Comparison of ENCODE assay signal across 8 mouse cellular contexts in the genomic region with DNA sequence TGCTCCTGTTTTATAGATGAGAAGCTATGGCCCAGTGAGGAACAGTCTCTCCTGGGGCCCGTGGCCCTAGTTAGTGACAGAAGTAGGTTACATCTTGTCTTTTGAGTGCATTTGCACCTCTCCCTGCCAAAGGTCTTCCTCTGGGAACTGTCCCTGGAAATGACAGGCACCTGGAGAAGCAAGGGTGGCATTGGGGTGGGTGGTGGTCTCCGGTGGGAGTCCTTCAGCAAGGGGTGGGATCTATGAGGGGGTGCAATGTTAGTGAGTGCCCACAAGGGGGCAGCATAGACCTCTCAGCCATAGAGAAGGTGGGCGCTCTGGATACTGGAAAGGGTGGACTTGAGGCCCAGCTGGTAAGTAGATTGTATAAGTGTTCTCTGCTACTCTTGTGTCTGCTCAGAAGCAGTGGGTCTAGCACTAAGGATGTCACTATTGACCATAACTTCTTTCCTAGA. TPM values are rescaled to one million over a fixed set of nuclear protein-coding genes. Genes with fewer than 3 reads are reported as not detected.
A peak's percentile ranks its signal among the peaks of the same experiment; 100 is the strongest.
DNase-seq lines count a peak whose midpoint lies in the region; ATAC-seq and TF ChIP-seq lines count a peak whose summit lies in the region.

No protein-coding gene starts in this region.

- H3K9me3 ChIP-seq in kidney, embryonic 15.5 days (replicated peaks), result 0 out of 2 replicates have a peak, but pooled peaks cover 4% of the 10 kb centered on the region
- no peaks in the 10 kb centered on the region for H3K9me3 ChIP-seq in ES-E14 (ENCODE audit: control insufficient read depth, insufficient read depth, low read depth, low read length)
- H3K9me3 ChIP-seq in hindbrain, embryonic 11.5 days (ENCODE audit: control insufficient read depth, low read length), result no peaks in the 10 kb centered on the region

- H3K9ac ChIP-seq in kidney, embryonic 15.5 days, result no peak overlapping the region
- H3K9ac ChIP-seq in ES-E14 (ENCODE audit: insufficient read depth, low read depth, low read length, poor library complexity, severe bottlenecking), result no peak overlapping the region
- no peak overlapping the region for H3K9ac ChIP-seq in hindbrain, embryonic 11.5 days (ENCODE audit: low read depth, low read length)

- DNase-seq in kidney, postnatal 10 days, result peak; percentile 23
- no peak for DNase-seq in ES-E14 (ENCODE audit: low read depth, low spot score)
- DNase-seq in cerebellum, postnatal 14 days, result peak; percentile 60 to 70
- peak; percentile 77 for DNase-seq in hindbrain, embryonic 11.5 days (ENCODE audit: low spot score)
- peak; percentile 79 for DNase-seq in mesoderm, embryonic 11.5 days (ENCODE audit: low read depth, low spot score)
- DNase-seq in thymus, postnatal 36 days, result peak; percentile 34 to 36

- H3K36me3 ChIP-seq in kidney, embryonic 15.5 days, result peaks cover 11% of the 10 kb centered on the region
- no peaks in the 10 kb centered on the region for H3K36me3 ChIP-seq in ES-E14 (ENCODE audit: control insufficient read depth, insufficient read depth, low read length, poor library complexity, severe bottlenecking)
- H3K36me3 ChIP-seq in hindbrain, embryonic 11.5 days (ENCODE audit: control insufficient read depth, insufficient read depth, low read length), result 0 out of 2 replicates have a peak, but pooled peaks cover 4% of the 10 kb centered on the region

- no peak overlapping the region for H3K4me3 ChIP-seq in kidney, embryonic 15.5 days (replicated peaks)
- H3K4me3 ChIP-seq in ES-E14 (ENCODE audit: insufficient read depth in 1 of 2, low read depth in 1 of 2, low read length in 2 of 2, poor library complexity in 1 of 2, severe bottlenecking in 1 of 2), result no peak overlapping the region
- no peak overlapping the region for H3K4me3 ChIP-seq in hindbrain, embryonic 11.5 days (ENCODE audit: low read depth, low read length)

- no peak overlapping the region for H3K27ac ChIP-seq in kidney, embryonic 15.5 days
- H3K27ac ChIP-seq in ES-E14 (ENCODE audit: insufficient read depth, low read depth, low read length, poor library complexity, severe bottlenecking), result no peak overlapping the region
- no peak overlapping the region for H3K27ac ChIP-seq in hindbrain, embryonic 11.5 days (ENCODE audit: low read depth, low read length)

- 60% methylated on average over 3 of the region's 3 CpGs for WGBS in kidney, embryonic 15.5 days
- 70% methylated on average over 3 of the region's 3 CpGs for WGBS in hindbrain, embryonic 11.5 days

- peaks cover 37% of the 10 kb centered on the region for H3K4me1 ChIP-seq in kidney, embryonic 15.5 days
- H3K4me1 ChIP-seq in ES-E14 (ENCODE audit: control insufficient read depth in 2 of 2, insufficient read depth in 2 of 2, low read length in 2 of 2, poor library complexity in 1 of 2), result peaks cover 0 to 2% of the 10 kb centered on the region in 2 experiments; a peak in 1 of 4 replicates
- H3K4me1 ChIP-seq in hindbrain, embryonic 11.5 days (replicated peaks; ENCODE audit: control insufficient read depth, insufficient read depth, low read length), result no peaks in the 10 kb centered on the region

- in situ Hi-C loops in ES-E14 (cut with MboI; ENCODE audit: low sequenced_read_pairs in 2 of 2, unreplicated experiment in 2 of 2), result loop anchor here (10.0 to 25.0 kb wide), 2 partner anchors 223 to 411 kb away; no protein-coding TSS in a partner anchor

- no peak overlapping the region for H3K4me2 ChIP-seq in kidney, embryonic 15.5 days
- H3K4me2 ChIP-seq in hindbrain, embryonic 11.5 days (replicated peaks; ENCODE audit: low read depth, low read length), result no peak overlapping the region

- ATAC-seq in kidney, embryonic 15.5 days (replicated peaks; ENCODE audit: low FRiP score), result no peak
- ATAC-seq in hindbrain, embryonic 11.5 days (ENCODE audit: low FRiP score), result peak; percentile 39; the same call in 1 of the 2 replicates
- ATAC-seq in megakaryocyte-erythroid progenitor cell, adult 5-6 weeks (replicated peaks; ENCODE audit: low FRiP score, low TSS enrichment, poor library complexity, severe bottlenecking), result no peak

- no peaks in the 10 kb centered on the region for H3K27me3 ChIP-seq in kidney, embryonic 15.5 days
- H3K27me3 ChIP-seq in hindbrain, embryonic 11.5 days (ENCODE audit: control insufficient read depth, insufficient read depth, low read length), result no peaks in the 10 kb centered on the region

TF ChIP-seq in ES-E14, 5 proteins besides CTCF, POLR2A, EP300 and RAD21:
- TF ChIP-seq ZC3H11A (IDR thresholded peaks at IDR 0.05; ENCODE audit: borderline replicate concordance, low read depth, low read length) (peak; percentile 56; the same call in 1 of the 2 replicates), ZNF384 (IDR thresholded peaks at IDR 0.05; ENCODE audit: low read depth, low read length) (no peak), CHD2 (IDR thresholded peaks at IDR 0.05; ENCODE audit: low read depth, low read length) (no peak)

RNA-seq across cellular contexts. Expression of a gene that starts 29.0 kb away (rescaled TPM):
- not detected in 2 replicates for polyA plus RNA-seq in kidney, embryonic 15.5 days (2015; fragmentation: Nextera tagmentation; extraction: Ambion mirVana)
- not detected in 2 replicates for total RNA-seq in ES-E14 (2012; rRNA removed)
- not detected in 2 replicates for polyA plus RNA-seq in hindbrain, embryonic 11.5 days (2014; fragmentation: Nextera tagmentation; extraction: Ambion mirVana)
- total RNA-seq in megakaryocyte-erythroid progenitor cell, adult 5-6 weeks (2014; fragmentation: Nextera tagmentation), result 0.44 TPM in 1 of 2 replicates, not detected in the other
- 0.27 TPM in 1 of 2 replicates, not detected in the other for total RNA-seq in megakaryocyte-erythroid progenitor cell, adult 5-6 weeks (2017)

RNA-seq across cellular contexts. Expression of a gene that starts 41.1 kb away (rescaled TPM):
- polyA plus RNA-seq in kidney, embryonic 15.5 days (2015; fragmentation: Nextera tagmentation; extraction: Ambion mirVana), result not detected in 2 replicates
- not detected in 2 replicates for total RNA-seq in ES-E14 (2012; rRNA removed)
- not detected in 2 replicates for polyA plus RNA-seq in hindbrain, embryonic 11.5 days (2014; fragmentation: Nextera tagmentation; extraction: Ambion mirVana)
- total RNA-seq in megakaryocyte-erythroid progenitor cell, adult 5-6 weeks (2014; fragmentation: Nextera tagmentation), result not detected in 2 replicates
- total RNA-seq in megakaryocyte-erythroid progenitor cell, adult 5-6 weeks (2017), result not detected in 2 replicates

RNA-seq across cellular contexts. Expression of a gene that starts 48.9 kb away (rescaled TPM):
- 39.9 and 43.7 TPM in 2 replicates for polyA plus RNA-seq in kidney, embryonic 15.5 days (2015; fragmentation: Nextera tagmentation; extraction: Ambion mirVana)
- 120 and 124 TPM in 2 replicates for total RNA-seq in ES-E14 (2012; rRNA removed)
- polyA plus RNA-seq in hindbrain, embryonic 11.5 days (2014; fragmentation: Nextera tagmentation; extraction: Ambion mirVana), result 91.7 and 102 TPM in 2 replicates
- 61.6 and 68.5 TPM in 2 replicates for total RNA-seq in megakaryocyte-erythroid progenitor cell, adult 5-6 weeks (2014; fragmentation: Nextera tagmentation)
- total RNA-seq in megakaryocyte-erythroid progenitor cell, adult 5-6 weeks (2017), result 60.7 and 91.5 TPM in 2 replicates
